Mouse (Mus musculus) adrenal gland, postnatal 4 days (tissue): ENCODE measurements around the gene Camk1d. TPM values are rescaled to one million over a fixed set of nuclear protein-coding genes. Genes with fewer than 3 reads are reported as not detected.

ENCODE experiments used
- DNase-seq, 2 experiments: peaks; one replicate each; pipeline ENCODE4 v3.0.0; 2021 to 2022; ENCODE audit warnings: low spot score in 2 of 2, mixed read lengths in 2 of 2
- total RNA-seq, 2 experiments: library from RNA; stranded (reverse); gene quantifications; 2 replicates each; pipeline ENCODE4 v1.2.3; 2021

The Camk1d gene
- total RNA-seq, 2 experiments from 2014 or later = 10.7 to 11.3 TPM

GRCm38 (mm10) chr2:5345344-5345743, 369.0 kb downstream of the Camk1d start:
- no peak for DNase-seq

DNA sequence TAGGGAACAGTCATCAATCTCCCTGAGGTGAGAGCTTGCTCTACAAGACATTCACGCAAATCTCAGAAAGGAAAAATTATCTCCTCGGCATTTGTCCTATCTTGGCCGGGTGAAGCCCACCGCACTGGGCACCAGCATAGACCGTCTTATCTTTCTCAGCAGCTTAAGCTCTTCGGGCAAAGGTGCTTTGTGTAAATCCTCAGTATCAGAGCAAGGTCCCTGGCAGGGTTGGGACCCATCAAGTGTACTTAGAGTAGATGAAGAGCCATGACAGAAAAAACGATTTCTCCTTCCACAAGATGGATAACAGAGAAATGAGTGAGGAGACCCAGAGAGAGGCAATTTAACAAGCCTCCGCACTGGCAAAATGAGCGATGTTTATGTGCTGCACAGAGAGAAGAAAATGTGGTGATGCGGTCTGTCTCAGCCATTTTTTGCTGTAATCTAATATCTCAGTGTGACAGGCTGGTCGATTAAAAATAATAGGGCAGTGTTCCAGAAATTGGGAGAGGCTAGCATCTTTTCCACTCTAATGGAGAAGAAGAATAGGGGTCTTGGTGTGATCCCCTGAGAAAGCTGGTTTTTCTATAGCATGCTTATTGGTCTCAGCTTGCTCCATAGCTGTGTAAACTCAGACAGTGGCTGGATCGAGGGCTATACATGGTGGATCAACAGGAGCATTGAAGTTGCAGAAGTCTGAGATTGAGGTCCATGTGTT, 386.6 kb downstream of the Camk1d start:
- DNase-seq = no peak

GRCm38 (mm10) chr2:5324806-5325205, 389.5 kb downstream of the Camk1d start:
- no peak for DNase-seq

DNA sequence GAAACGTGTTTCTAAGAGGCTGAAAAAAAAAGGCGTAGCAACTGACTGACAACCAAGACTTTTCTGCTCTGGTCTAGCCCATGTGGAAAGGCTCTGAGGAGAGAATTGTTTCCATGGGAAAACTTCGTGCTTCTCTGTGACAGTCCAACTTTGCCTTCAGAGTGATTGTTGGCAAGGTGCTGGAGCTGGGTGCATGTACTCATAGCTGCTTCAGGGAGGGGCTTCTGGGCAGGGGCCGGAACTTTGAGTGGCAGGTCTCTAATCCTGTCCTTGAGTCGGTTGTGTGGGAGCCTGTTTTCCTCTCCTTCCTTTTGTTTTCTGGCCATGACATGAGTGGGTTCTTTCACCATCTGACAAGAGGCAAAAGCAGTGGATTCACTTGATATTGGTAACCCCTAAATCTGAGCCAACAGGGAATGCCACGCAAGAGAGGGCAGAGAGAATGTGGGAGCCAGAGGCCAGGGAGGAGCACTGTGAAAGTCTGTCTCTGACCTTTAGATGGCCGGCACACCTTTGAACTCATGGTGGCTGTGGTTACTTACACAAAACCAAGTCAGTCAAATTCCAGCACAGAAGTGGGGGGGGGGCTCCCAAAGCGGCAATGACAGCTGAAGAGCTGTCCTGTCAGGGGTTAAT, 392.5 kb downstream of the Camk1d start:
- no peak for DNase-seq

DNA sequence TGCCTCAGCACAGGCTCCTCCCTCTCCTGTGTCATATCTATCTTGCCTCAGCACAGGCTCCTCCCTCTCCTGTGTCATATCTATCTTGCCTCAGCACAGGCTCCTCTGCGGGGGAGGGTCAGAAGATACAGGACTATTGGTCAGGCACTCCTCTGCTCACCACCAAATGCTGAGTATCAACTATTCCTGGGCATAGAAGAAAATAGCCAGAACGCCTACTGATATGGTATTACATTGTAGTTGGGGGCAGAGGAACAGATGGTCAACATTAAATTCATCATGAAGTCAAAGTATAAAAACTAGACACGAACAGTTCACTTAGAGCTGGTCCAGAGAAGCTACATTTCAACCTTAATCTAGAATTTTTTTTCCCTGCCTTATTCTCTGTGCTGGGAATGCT, 395.2 kb downstream of the Camk1d start:
- no peak for DNase-seq

DNA sequence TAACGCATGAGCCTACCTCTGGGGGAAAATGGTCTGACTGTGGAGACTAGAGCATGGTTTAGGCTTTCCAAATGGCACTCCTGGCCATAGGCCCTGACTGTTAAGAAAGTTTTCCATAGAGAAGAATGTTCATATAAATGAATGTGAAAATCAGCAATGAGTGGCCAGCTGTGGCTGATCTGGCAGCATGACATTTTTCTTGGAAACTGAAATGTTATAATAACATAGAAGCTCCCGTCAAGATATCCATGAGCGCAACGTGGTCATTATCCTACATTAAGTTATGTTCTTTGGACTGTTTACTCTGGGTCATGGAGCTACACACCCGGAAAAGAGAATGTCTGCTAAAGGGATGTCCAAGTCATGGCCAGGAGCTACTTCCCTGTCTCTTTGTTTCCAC, 397.6 kb downstream of the Camk1d start:
- DNase-seq = no peak

- no peak for DNase-seq
Measured at GRCm38 (mm10) chr2:5316217-5316616, 398.1 kb downstream of the Camk1d start.

DNA sequence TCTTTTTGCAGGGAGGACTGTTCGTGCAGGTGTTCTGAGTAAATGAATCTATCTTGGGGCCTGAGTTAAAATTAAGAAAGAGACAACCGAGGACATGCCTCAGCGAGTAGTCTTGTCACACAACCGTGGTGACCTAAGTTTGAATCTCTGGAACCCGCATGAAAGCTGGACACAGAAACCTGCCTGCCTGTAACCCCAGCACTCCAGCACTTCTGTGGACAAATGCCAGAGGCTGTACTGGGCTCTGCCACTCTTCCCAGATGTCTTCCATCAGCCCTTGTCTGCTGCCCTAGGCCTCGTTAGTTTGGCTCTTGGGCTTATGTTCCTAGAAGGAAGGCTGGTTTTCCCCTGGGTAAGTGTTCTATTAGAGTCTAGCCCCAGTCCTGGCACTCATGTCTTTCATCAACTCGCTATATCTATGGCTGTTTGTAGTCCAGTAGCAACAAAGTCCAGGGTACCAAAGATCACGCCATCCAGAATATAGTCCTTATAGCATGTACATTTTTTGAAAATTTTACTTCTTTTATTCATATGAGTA, 399.0 kb downstream of the Camk1d start:
- DNase-seq = no peak

GRCm38 (mm10) chr2:5314530-5315166, 399.7 kb downstream of the Camk1d start:
- no peak for DNase-seq

DNA sequence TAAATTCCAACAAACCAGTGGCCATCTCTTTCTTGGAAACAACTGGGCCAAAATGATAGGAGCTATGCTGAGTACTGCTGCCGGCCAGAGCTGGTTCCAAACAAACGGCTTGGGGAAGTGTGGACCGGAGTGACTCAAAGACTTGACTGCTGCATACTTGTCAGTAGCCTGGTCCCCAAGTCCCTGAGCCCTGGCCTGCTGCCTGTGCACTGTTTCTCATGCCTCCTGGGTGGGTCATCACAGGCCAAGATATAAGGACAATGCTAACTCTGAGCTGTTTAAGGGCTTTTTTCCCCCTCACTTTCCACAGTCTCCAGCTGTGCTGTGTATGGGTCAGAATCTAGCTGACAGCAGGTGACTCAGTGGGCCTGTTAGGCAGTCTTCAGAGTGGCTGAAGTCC, 409.2 kb downstream of the Camk1d start:
- DNase-seq = no peak

GRCm38 (mm10) chr2:5304451-5304850, 409.9 kb downstream of the Camk1d start:
- DNase-seq = no peak

GRCm38 (mm10) chr2:5301286-5301685, 413.0 kb downstream of the Camk1d start:
- DNase-seq = no peak

DNA sequence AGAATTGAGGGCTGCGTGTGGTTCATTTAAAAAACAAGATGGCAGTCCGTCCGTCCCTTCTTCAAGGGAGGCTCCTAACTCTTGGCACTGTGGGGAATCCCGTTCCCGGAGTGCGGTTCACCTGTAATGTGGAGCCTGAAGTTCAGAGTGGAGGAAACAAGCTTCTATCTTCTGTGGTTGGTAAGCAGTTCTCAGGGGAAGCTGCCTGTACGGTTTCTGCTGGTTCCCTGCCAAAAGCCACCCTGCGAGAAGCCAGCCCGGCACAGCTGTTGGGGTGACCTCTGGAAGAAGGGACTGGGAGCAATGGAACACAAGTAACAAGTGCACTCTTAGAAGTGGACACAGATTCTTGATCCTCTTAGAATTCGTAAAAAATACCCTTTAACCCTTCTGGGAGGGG, 416.2 kb downstream of the Camk1d start:
- no peak for DNase-seq

DNA sequence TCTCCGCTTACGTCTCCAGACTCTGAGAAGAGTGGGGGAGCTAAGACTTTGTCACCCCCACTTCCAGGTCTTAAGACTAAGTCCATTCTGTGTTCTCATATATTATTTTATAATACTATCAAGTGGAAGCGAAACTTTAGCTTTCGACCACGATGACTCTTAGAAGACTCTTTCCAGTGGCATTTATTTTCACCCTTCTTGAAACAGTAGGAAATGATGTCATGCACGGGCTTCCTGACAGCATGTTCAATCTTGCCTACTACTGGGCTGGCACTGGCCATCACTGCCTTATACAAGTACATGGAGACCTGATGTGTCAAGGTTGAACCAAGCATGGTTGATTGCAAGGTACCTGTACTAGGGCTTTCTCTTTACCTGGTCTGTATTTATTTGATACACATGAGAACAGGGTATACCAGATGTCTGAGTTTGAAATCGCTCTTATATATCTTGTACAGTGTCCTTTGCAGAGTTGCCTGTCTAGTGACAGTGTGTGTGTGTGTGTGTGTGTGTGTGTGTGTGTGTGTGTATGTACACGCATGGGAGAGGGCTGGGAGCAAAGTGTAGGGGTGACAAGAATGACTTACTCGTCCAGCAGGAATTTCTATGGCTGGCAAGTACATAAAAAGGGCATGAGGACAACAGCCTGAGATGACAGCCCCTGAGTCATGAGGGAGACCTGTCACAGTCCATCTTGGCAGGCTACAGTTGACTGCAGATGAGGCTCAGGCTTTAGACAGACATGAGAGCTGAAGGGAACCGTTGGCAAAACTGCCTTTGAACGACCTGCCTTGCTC, 417.4 kb downstream of the Camk1d start:
- no peak for DNase-seq

DNA sequence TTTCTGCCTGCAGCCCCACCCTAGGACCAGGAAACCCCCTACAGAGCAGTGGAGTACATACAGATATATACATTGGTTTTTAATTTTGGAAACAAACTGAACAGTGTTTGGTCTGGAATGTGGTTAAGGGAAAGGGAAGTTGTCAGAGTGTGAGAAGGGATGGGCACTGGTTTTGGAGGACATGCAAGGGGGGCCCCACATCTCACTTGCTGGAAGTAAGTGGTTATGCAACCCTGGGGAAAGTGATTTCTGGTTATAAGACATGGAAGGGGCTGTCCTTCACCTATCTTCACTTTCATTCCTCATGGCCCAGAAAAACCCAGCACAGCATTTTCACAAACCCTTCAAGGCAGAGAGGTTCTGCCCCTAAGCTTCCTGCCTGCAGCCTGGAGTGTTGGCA, 419.2 kb downstream of the Camk1d start:
- DNase-seq = no peak

- DNase-seq = no peak
Measured at GRCm38 (mm10) chr2:5294451-5294850, 419.9 kb downstream of the Camk1d start.

GRCm38 (mm10) chr2:5288593-5288992, 425.7 kb downstream of the Camk1d start:
- no peak for DNase-seq

- no peak for DNase-seq
Measured at GRCm38 (mm10) chr2:5287044-5287380, 427.3 kb downstream of the Camk1d start.

- DNase-seq = no peak
Measured at GRCm38 (mm10) chr2:5286189-5287043, 427.9 kb downstream of the Camk1d start.

GRCm38 (mm10) chr2:5284351-5284750, 430.0 kb downstream of the Camk1d start:
- DNase-seq = no peak

- DNase-seq = no peak
Measured at GRCm38 (mm10) chr2:5282623-5283022, 431.7 kb downstream of the Camk1d start.
